Mouse (Mus musculus): ENCODE measurements around the gene Lefty1. TPM values are rescaled to one million over a fixed set of nuclear protein-coding genes. Genes with fewer than 3 reads are reported as not detected.

Lefty1 gene
- polyA plus RNA-seq, 1 experiment from 2014 or later = 2.2 TPM

DNA sequence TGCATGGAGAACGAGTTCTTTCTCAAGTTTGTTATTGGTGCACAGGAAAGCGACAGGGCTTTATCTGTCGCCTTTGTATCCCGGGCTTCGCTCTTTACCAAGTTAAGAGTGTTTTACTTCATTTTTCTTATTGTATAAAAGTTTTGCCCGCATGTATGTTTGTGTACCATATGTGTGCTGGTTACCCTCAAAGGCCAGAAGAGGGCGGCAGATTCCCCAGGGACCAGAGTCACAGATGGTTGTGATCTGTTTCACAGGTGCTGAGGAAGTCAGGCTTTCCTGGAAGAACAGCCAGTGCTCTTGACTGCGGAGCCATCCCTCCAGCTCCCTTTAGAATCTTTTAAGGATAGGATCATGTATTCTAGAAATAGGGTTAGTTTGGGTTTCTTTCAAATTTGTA lies 51.9 kb downstream of the Lefty1 start:
- WGBS (ENCODE audit: insufficient replicate concordance) = 90% methylated on average over 8 of the region's 8 CpGs
- no peak overlapping the region for H3K27ac ChIP-seq (ENCODE audit: low read depth)

DNA sequence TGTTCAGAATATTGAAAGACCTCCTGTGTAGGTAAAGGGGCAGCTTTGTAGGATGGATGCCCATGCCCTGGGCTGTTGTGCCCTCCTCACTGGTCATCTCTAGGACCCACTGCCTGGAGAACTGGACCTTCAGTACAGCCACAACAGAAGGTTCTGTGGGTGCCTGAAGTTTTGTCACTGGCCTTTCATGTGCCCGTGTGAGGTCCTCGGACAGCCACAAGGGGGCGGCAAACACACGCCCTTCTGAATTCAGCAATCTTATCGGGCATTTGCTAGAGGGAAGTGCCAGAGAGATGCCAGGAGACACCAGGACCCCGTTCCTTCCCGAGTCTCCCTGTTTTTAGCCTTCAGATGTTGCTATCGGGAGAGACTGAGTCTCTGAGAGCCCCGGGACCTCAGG lies 52.9 kb downstream of the Lefty1 start:
- Histone ChIP-seq H3K9ac (replicated peaks) (no peak overlapping the region), H3K4me1 (ENCODE audit: insufficient read depth) (no peaks in the 10 kb centered on the region), H3K4me3 (ENCODE audit: low read depth, low read length) (no peak overlapping the region), H3K9me3 (ENCODE audit: low read length) (no peaks in the 10 kb centered on the region), H3K36me3 (replicated peaks; ENCODE audit: insufficient read depth, low read length) (no peaks in the 10 kb centered on the region), H3K4me2 (ENCODE audit: low read depth, low read length) (no peak overlapping the region), H3K27ac (ENCODE audit: low read depth) (no peak overlapping the region), H3K27me3 (ENCODE audit: insufficient read depth, low read length) (no peaks in the 10 kb centered on the region)
- ATAC-seq = peak; percentile 52
- 2% methylated on average over 9 of the region's 9 CpGs for WGBS (ENCODE audit: insufficient replicate concordance)
- DNase-seq = peak; percentile 88
- TF ChIP-seq CTCF (IDR thresholded peaks at IDR 0.05; ENCODE audit: low read depth) (peak; percentile 98), EP300 (IDR thresholded peaks at IDR 0.05; ENCODE audit: low read depth) (no peak)

More for the DNA sequence above, 51.9 kb downstream of the Lefty1 start:
- H3K4me2 ChIP-seq (ENCODE audit: low read depth, low read length) = no peak overlapping the region
- no peaks in the 10 kb centered on the region for H3K9me3 ChIP-seq (ENCODE audit: low read length)
- H3K36me3 ChIP-seq (replicated peaks; ENCODE audit: insufficient read depth, low read length) = no peaks in the 10 kb centered on the region
- no peaks in the 10 kb centered on the region for H3K27me3 ChIP-seq (ENCODE audit: insufficient read depth, low read length)
- ATAC-seq = no peak
- H3K4me3 ChIP-seq (ENCODE audit: low read depth, low read length) = no peak overlapping the region
- H3K4me1 ChIP-seq (ENCODE audit: insufficient read depth) = no peaks in the 10 kb centered on the region
- no peak for DNase-seq
- no peak for TF ChIP-seq EP300 (IDR thresholded peaks at IDR 0.05; ENCODE audit: low read depth)
- peak; percentile 34; the same call in 1 of the 2 replicates for TF ChIP-seq CTCF (IDR thresholded peaks at IDR 0.05; ENCODE audit: low read depth)
- no peak overlapping the region for H3K9ac ChIP-seq (replicated peaks)

Other genes with a start within 250 kb of the Lefty1 start
- 0.08 TPM in 1 of 2 replicates, not detected in the other for gene Mixl1, start 238.0 kb upstream of the Lefty1 start, polyA plus RNA-seq (2015; fragmentation: Nextera tagmentation; extraction: Ambion mirVana)
- 7.3 and 7.9 TPM in 2 replicates for gene Acbd3, start 209.0 kb upstream of the Lefty1 start, polyA plus RNA-seq (2015; fragmentation: Nextera tagmentation; extraction: Ambion mirVana)
- 1,306 and 1,327 TPM in 2 replicates for gene H3f3a, start 121.1 kb upstream of the Lefty1 start, polyA plus RNA-seq (2015; fragmentation: Nextera tagmentation; extraction: Ambion mirVana)
- gene Sde2, start 83.9 kb upstream of the Lefty1 start, polyA plus RNA-seq (2015; fragmentation: Nextera tagmentation; extraction: Ambion mirVana) = 11.5 and 11.8 TPM in 2 replicates
- not detected in 2 replicates for gene Lefty2, start 41.9 kb upstream of the Lefty1 start, polyA plus RNA-seq (2015; fragmentation: Nextera tagmentation; extraction: Ambion mirVana)
- gene Pycr2, start 30.7 kb upstream of the Lefty1 start, polyA plus RNA-seq (2015; fragmentation: Nextera tagmentation; extraction: Ambion mirVana) = 33.3 and 43.4 TPM in 2 replicates
- 6.3 and 7.4 TPM in 2 replicates for gene Tmem63a, start 7.3 kb downstream of the Lefty1 start, polyA plus RNA-seq (2015; fragmentation: Nextera tagmentation; extraction: Ambion mirVana)
- 81.9 and 83.5 TPM in 2 replicates for gene Ephx1, start 85.9 kb downstream of the Lefty1 start, polyA plus RNA-seq (2015; fragmentation: Nextera tagmentation; extraction: Ambion mirVana)
- gene 9130409I23Rik, start 116.2 kb downstream of the Lefty1 start, polyA plus RNA-seq (2015; fragmentation: Nextera tagmentation; extraction: Ambion mirVana) = 0.45 and 0.53 TPM in 2 replicates
- 5.9 and 7.8 TPM in 2 replicates for gene Nvl, start 209.2 kb downstream of the Lefty1 start, polyA plus RNA-seq (2015; fragmentation: Nextera tagmentation; extraction: Ambion mirVana)
- 35.4 and 40.0 TPM in 2 replicates for gene Cnih4, start 209.7 kb downstream of the Lefty1 start, polyA plus RNA-seq (2015; fragmentation: Nextera tagmentation; extraction: Ambion mirVana)

All from liver, postnatal 0 days (tissue).